Mouse (Mus musculus) liver, adult 2 months (tissue): ENCODE data around the gene Zfp275. TPM values are rescaled to one million over a fixed set of nuclear protein-coding genes. Genes with fewer than 3 reads are reported as not detected.
A peak's percentile ranks its signal among the peaks of the same experiment; 100 is the strongest.

ENCODE experiments used
- DNase-seq: peaks from one replicate; pipeline ENCODE4 v3.0.0-alpha.2; 2011; ENCODE audit warnings: low read depth, low spot score; ENCODE audit errors: extremely low read depth
- H3K27ac ChIP-seq: fragments of 200-500 bp; replicated peaks from 2 replicates; pipeline ENCODE4 v1.5.1; 2012; ENCODE audit warnings: low read depth, mild to moderate bottlenecking, control low read depth, inconsistent platforms, low read length; ENCODE audit not compliant: insufficient read depth
- H3K27me3 ChIP-seq: fragments of 200-500 bp; 2 replicates; pipeline ENCODE4 v1.6.1; 2012; ENCODE audit warnings: mild to moderate bottlenecking, moderate library complexity, low read length, inconsistent platforms; ENCODE audit not compliant: control insufficient read depth, insufficient read depth
- H3K36me3 ChIP-seq: fragments of 200-500 bp; 2 replicates; pipeline ENCODE4 v1.6.1; 2012; ENCODE audit warnings: low read length, inconsistent platforms; ENCODE audit not compliant: control insufficient read depth, insufficient read depth
- H3K4me1 ChIP-seq: fragments of 200-500 bp; 2 replicates; pipeline ENCODE4 v1.6.1; 2011; ENCODE audit warnings: low read length; ENCODE audit not compliant: control insufficient read depth, insufficient read depth
- H3K4me3 ChIP-seq: fragments of 200-500 bp; 2 replicates; pipeline ENCODE4 v1.5.1; 2011; ENCODE audit warnings: low read depth, mild to moderate bottlenecking, control low read depth, low read length, moderate library complexity; ENCODE audit not compliant: insufficient read depth
- H3K79me2 ChIP-seq: fragments of 200-500 bp; 2 replicates; pipeline ENCODE4 v1.6.1; 2012; ENCODE audit warnings: inconsistent platforms, mild to moderate bottlenecking, low read length, moderate library complexity; ENCODE audit not compliant: control insufficient read depth, insufficient read depth
- H3K9ac ChIP-seq: fragments of 200-500 bp; 2 replicates; pipeline ENCODE4 v1.6.1; 2012; ENCODE audit warnings: low read depth, mild to moderate bottlenecking, control low read depth, inconsistent platforms, low read length
- CTCF ChIP-seq: fragments of 200-500 bp; IDR thresholded peaks from 2 replicates; pipeline ENCODE4 v1.5.1; 2011; ENCODE audit warnings: low read depth, low read length, control low read depth
- POLR2A ChIP-seq: fragments of 200-500 bp; IDR thresholded peaks from 2 replicates; pipeline ENCODE4 v1.6.1; 2011; ENCODE audit warnings: low read length, control low read depth; ENCODE audit not compliant: insufficient read depth; ENCODE audit errors: extremely low read depth
- WGBS: fragments of 180-500 bp; shearing (Covaris S2); methylation state at CpG from one replicate; pipeline ENCODE4 v1.1.7; 2018; 5-methylcytosine and 5-hydroxymethylcytosine counted together
- polyA plus RNA-seq: library from polyadenylated mRNA; depleted of rRNA; stranded (reverse); fragments of >200 nt; gene quantifications from 2 replicates; pipeline ENCODE4 v1.2.3, GENCODE M21; 2012
- total RNA-seq: library from RNA; depleted of rRNA; stranded (reverse); fragments of >200 nt; gene quantifications from 2 replicates; pipeline ENCODE4 v1.2.3, GENCODE M21; 2014

The Zfp275 gene
- total and polyA plus RNA-seq, 2 experiments: 5.7 to 7.3 TPM

DNA sequence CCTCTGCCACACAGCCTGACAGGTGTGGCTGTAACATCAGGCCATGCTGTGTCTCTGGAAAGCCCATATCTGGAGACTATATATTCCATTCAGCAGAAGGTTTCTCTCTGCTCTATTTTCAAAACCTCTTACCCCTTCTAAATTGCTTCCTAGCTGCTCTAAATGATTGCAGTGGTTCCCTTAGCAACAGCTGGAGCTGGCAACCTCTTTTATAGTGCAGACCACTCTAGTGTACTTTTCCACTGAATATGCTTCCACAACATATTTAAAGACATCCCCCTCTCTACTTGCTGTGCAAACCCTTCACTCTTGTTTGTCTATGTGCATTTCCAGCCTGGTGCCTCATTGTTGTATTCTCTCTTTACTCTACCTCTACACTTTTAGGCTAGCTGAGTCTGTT lies 8.9 kb upstream of the Zfp275 start:
- Histone ChIP-seq H3K79me2 (no peaks in the 10 kb centered on the region), H3K4me3 (no peak overlapping the region), H3K27ac (no peak overlapping the region), H3K27me3 (no peaks in the 10 kb centered on the region), H3K4me1 (no peaks in the 10 kb centered on the region), H3K36me3 (no peaks in the 10 kb centered on the region), H3K9ac (no peak overlapping the region)
- no peak for TF ChIP-seq POLR2A
- no peak for TF ChIP-seq CTCF
- DNase-seq: no peak

DNA sequence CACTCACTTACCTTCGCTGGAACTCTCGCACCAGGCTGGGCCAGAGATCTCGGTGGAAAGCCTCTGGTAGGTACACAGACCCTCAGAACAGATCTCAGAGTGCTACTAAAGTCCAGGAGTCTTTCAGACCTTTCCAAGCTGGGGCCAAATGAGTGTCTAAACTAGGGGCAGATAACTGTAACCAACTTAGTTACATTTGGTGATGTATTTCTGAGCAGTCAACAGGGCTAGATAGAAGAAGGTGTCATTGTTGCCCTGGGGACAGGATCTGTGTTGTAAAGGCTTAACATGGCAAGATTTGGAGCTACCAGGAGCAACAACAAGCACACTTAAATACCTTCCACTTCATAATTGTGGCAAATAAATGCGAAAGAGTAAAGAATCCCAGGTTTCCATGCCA lies 5.7 kb upstream of the Zfp275 start, which contains the start of gene Gm45015:
Gm45015 (minus strand) TSS at position 101 of the 400 bp plus-strand sequence.
- Histone ChIP-seq H3K9ac (no peak within 1 kb of the TSS), H3K27me3 (no peaks in the 10 kb centered on the region), H3K4me3 (no peak within 1 kb of the TSS), H3K4me1 (no peaks in the 10 kb centered on the region), H3K27ac (no peak within 1 kb of the TSS), H3K79me2 (no peaks in the 10 kb centered on the region), H3K36me3 (no peaks in the 10 kb centered on the region)
- 85% methylated on average over 4 of the region's 4 CpGs for WGBS
- no peak for TF ChIP-seq POLR2A
- no peak for TF ChIP-seq CTCF
- DNase-seq: no peak

DNA sequence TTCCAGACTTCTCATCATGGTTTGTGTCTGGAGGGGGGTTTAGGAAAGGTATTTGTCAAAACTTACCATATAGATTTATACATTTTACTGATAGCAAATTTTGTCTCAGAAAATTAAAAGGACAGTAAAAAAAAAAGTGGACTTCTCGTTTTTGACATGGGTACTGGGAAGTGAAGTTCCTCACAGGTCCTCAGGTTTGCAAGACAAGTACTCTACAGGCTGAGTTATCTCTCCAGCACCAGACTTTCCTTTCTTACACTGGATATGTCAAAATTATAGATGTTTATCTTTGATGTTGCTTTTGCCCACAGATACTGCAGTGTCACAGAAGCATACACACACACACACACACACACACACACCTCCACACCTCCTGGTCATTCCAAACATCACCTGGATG lies 948 bp upstream of the Zfp275 start:
- 91% methylated on average over 1 of the region's 1 CpGs for WGBS
- no peak overlapping the region for H3K27ac ChIP-seq
- H3K79me2 ChIP-seq: peaks cover 6% of the 10 kb centered on the region; the same call in 1 of the 2 replicates
- H3K27me3 ChIP-seq: no peaks in the 10 kb centered on the region
- TF ChIP-seq CTCF (no peak), POLR2A (no peak)
- H3K36me3 ChIP-seq: no peaks in the 10 kb centered on the region; the same call in 1 of the 2 replicates
- no peak for DNase-seq
- no peak overlapping the region for H3K9ac ChIP-seq
- H3K4me1 ChIP-seq: no peaks in the 10 kb centered on the region; the same call in 1 of the 2 replicates
- H3K4me3 ChIP-seq: no peak overlapping the region

DNA sequence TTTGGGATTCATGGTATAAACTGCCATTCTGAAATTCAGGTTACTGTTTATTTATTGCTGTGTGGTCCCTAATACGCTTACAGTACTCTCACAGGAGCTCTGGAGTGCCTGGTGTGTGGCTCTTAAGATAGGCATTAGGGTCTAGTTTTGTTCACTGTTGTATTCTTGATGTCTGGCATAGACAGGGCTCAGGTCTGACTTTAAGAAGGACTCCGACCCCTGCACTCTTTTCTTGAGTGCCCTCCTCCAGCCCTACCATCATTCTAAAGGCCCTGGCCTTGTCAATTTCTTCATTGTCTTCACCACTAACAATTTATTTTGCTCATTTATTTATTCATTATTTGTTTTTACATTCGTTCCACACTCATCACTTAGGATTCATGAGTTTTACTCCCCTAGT lies 353 bp upstream of the Zfp275 start:
- H3K4me1 ChIP-seq: no peaks in the 10 kb centered on the region; the same call in 1 of the 2 replicates
- TF ChIP-seq POLR2A (no peak), CTCF (no peak)
- no peaks in the 10 kb centered on the region for H3K27me3 ChIP-seq
- H3K79me2 ChIP-seq: peaks cover 6% of the 10 kb centered on the region; the same call in 1 of the 2 replicates
- H3K36me3 ChIP-seq: no peaks in the 10 kb centered on the region; the same call in 1 of the 2 replicates
- WGBS: 57% methylated on average over 3 of the region's 3 CpGs
- no peak overlapping the region for H3K27ac ChIP-seq
- no peak for DNase-seq
- no peak overlapping the region; the same call in 1 of the 2 replicates for H3K4me3 ChIP-seq
- no peak overlapping the region for H3K9ac ChIP-seq

DNA sequence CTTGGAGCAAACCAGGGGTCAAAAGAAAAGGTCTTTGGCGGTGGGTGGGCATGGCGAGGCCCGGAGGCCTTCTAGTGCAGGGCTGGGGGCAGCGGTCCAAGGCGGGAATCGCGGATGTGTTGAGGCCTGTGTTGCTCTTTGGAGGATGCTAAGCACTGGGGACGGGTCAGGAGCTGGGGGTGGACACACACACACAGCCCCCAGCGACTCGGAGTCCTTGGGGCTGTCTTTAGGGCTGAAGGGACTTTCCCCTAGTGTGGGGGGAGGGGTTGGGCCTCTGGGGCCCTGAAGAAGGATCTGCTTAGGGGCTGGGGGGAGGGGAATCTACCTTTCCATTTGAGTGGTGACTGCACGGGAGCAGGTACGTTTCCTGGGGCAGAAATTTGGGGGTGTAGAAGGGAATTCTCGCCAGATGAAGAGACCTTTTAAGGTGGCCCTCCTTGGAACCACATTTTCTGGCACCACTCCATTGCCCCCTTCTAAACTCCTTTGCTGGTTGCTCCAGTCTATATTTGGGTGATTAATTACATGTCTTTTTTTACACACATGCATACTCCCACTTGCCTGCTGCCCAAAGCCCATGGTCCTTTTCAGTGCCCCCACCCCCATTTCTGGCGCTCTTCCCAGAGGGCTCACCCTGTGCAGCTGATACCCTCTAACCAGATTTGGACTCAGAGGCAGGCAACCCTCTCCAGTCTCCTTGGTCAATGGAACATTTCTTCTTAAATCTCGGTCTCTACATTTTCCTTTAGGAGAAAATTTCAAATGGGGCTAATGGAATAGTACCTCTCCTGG lies 717 bp downstream of the Zfp275 start:
- Histone ChIP-seq H3K27ac (peak overlapping the region; percentile 30), H3K4me1 (no peaks in the 10 kb centered on the region; the same call in 1 of the 2 replicates), H3K36me3 (no peaks in the 10 kb centered on the region; the same call in 1 of the 2 replicates), H3K9ac (peak overlapping the region; percentile 76), H3K27me3 (no peaks in the 10 kb centered on the region), H3K4me3 (peak overlapping the region; percentile 94), H3K79me2 (peaks cover 6% of the 10 kb centered on the region; the same call in 1 of the 2 replicates)
- no peak for DNase-seq
- TF ChIP-seq POLR2A (no peak), CTCF (no peak)
- 6% methylated on average over 15 of the region's 15 CpGs for WGBS

DNA sequence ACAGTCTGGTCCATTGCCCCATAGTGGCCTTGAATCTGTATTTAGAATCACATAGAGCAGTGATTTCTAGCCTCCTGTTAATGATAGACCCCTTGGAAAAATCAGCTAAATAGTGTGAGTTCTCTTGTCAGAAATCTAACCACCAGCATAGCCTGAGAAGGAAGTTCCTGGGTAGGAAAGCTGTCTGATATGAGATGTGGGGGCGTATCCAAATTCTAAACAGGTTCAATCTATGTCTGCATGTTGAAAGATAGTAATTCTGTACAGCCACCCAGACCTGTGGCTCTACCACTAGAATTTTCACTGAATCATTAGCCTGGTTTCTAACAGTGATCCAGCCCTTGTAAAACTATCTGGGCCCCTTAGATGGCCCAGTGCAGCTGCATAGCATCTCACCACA lies 1.4 kb downstream of the Zfp275 start:
- Histone ChIP-seq H3K27me3 (no peaks in the 10 kb centered on the region), H3K4me1 (no peaks in the 10 kb centered on the region; the same call in 1 of the 2 replicates), H3K79me2 (peaks cover 6% of the 10 kb centered on the region; the same call in 1 of the 2 replicates), H3K9ac (no peak overlapping the region), H3K4me3 (no peak overlapping the region), H3K36me3 (no peaks in the 10 kb centered on the region; the same call in 1 of the 2 replicates), H3K27ac (no peak overlapping the region)
- 92% methylated on average over 1 of the region's 1 CpGs for WGBS
- DNase-seq: no peak
- TF ChIP-seq CTCF (no peak), POLR2A (no peak)
